Comparison of ENCODE assay signal across 7 mouse cellular contexts in genomic region chr12:3980991-3981349, GRCm38 (mm10). TPM values are rescaled to one million over a fixed set of nuclear protein-coding genes. Genes with fewer than 3 reads are reported as not detected.
A peak's percentile ranks its signal among the peaks of the same experiment; 100 is the strongest.
DNase-seq lines count a peak whose midpoint lies in the region; ATAC-seq and TF ChIP-seq lines count a peak whose summit lies in the region.

No protein-coding gene starts in this region.

- H3K4me2 ChIP-seq in intestine, postnatal 0 days (replicated peaks; ENCODE audit: low read depth) = peak overlapping the region; percentile 85
- H3K4me2 ChIP-seq in neural tube, embryonic 13.5 days = peak overlapping the region; percentile 71

- peak overlapping the region; percentile 4 for H3K4me3 ChIP-seq in lung, adult 2 months (replicated peaks; ENCODE audit: extremely low read depth, low read depth, low read length)
- H3K4me3 ChIP-seq in forebrain, embryonic 10.5 days = peak overlapping the region; percentile 62
- no peak overlapping the region for H3K4me3 ChIP-seq in intestine, postnatal 0 days (ENCODE audit: low read depth, low read length)
- H3K4me3 ChIP-seq in neural tube, embryonic 13.5 days = peak overlapping the region; percentile 38; the same call in 1 of the 2 replicates

- peaks cover 5% of the 10 kb centered on the region; the same call in 1 of the 2 replicates for H3K4me1 ChIP-seq in lung, adult 2 months (ENCODE audit: control insufficient read depth, insufficient read depth, low read length)
- peaks cover 21% of the 10 kb centered on the region for H3K4me1 ChIP-seq in forebrain, embryonic 10.5 days
- H3K4me1 ChIP-seq in intestine, postnatal 0 days (replicated peaks; ENCODE audit: control insufficient read depth, insufficient read depth, low read length) = peaks cover 2% of the 10 kb centered on the region; the same call in 1 of the 2 replicates
- H3K4me1 ChIP-seq in neural tube, embryonic 13.5 days (replicated peaks) = peaks cover 21% of the 10 kb centered on the region

- ATAC-seq in intestine, postnatal 0 days = 0 out of 2 replicates have a peak, but pooled peaks have one; percentile 2
- no peak; the same call in 1 of the 2 replicates for ATAC-seq in neural tube, embryonic 13.5 days (ENCODE audit: low read depth)

- peaks cover 22% of the 10 kb centered on the region for H3K27me3 ChIP-seq in forebrain, embryonic 10.5 days (ENCODE audit: poor library complexity, severe bottlenecking)
- H3K27me3 ChIP-seq in intestine, postnatal 0 days (replicated peaks; ENCODE audit: control insufficient read depth, insufficient read depth, low read length) = no peaks in the 10 kb centered on the region
- H3K27me3 ChIP-seq in neural tube, embryonic 13.5 days = peaks cover 7% of the 10 kb centered on the region

- peak overlapping the region; percentile 69; the same call in 1 of the 2 replicates for H3K27ac ChIP-seq in forebrain, embryonic 10.5 days
- H3K27ac ChIP-seq in intestine, postnatal 0 days (ENCODE audit: low read depth, low read length) = no peak overlapping the region
- peak overlapping the region; percentile 43; the same call in 1 of the 2 replicates for H3K27ac ChIP-seq in neural tube, embryonic 13.5 days (replicated peaks)

- no peak overlapping the region for H3K9ac ChIP-seq in intestine, postnatal 0 days (ENCODE audit: low read depth, low read length)
- H3K9ac ChIP-seq in neural tube, embryonic 13.5 days = peak overlapping the region; percentile 66; the same call in 1 of the 2 replicates

- no peak for DNase-seq in lung, adult 2 months
- DNase-seq in lung, adult 18-20 months = no peak
- DNase-seq in forebrain, embryonic 10.5 days (ENCODE audit: extremely low spot score, low spot score) = no peak
- DNase-seq in spleen, postnatal 36 days (ENCODE audit: low spot score in 2 of 2) = no peak
- DNase-seq in thymus, postnatal 0 days (ENCODE audit: low spot score) = no peak

- no peaks in the 10 kb centered on the region for H3K9me3 ChIP-seq in forebrain, embryonic 10.5 days
- no peaks in the 10 kb centered on the region for H3K9me3 ChIP-seq in intestine, postnatal 0 days (ENCODE audit: control insufficient read depth)
- no peaks in the 10 kb centered on the region for H3K9me3 ChIP-seq in neural tube, embryonic 13.5 days

- peaks cover 19% of the 10 kb centered on the region for H3K36me3 ChIP-seq in forebrain, embryonic 10.5 days (replicated peaks)
- no peaks in the 10 kb centered on the region; the same call in 1 of the 2 replicates for H3K36me3 ChIP-seq in intestine, postnatal 0 days (ENCODE audit: control insufficient read depth, insufficient read depth)
- H3K36me3 ChIP-seq in neural tube, embryonic 13.5 days = peaks cover 60% of the 10 kb centered on the region

- TF ChIP-seq POLR2A in lung, adult 2 months (IDR thresholded peaks at IDR 0.05; ENCODE audit: borderline replicate concordance, extremely low read depth, low read depth, low read length) = no peak

- TF ChIP-seq CTCF in lung, adult 2 months (IDR thresholded peaks at IDR 0.05; ENCODE audit: insufficient read depth, low read length) = no peak
- TF ChIP-seq CTCF in intestine, postnatal 0 days (IDR thresholded peaks at IDR 0.05; ENCODE audit: low read depth) = no peak

- WGBS in lung, adult 2 months = 59% methylated on average over 1 of the region's 1 CpGs
- 61% methylated on average over 1 of the region's 1 CpGs for WGBS in forebrain, embryonic 10.5 days
- WGBS in intestine, postnatal 0 days = 71% methylated on average over 1 of the region's 1 CpGs
- WGBS in neural tube, embryonic 13.5 days = 64% methylated on average over 1 of the region's 1 CpGs

RNA-seq across cellular contexts. Expression of gene Pomc, which starts 26.2 kb away (rescaled TPM):
- polyA plus RNA-seq in lung, adult 2 months (2012; rRNA removed) = 0.44 and 0.73 TPM in 2 replicates
- 6.1 and 9.1 TPM in 2 replicates for polyA plus RNA-seq in forebrain, embryonic 10.5 days (2016; fragmentation: Nextera tagmentation; extraction: Ambion mirVana)
- polyA plus RNA-seq in intestine, postnatal 0 days (2015; fragmentation: Nextera tagmentation; extraction: Ambion mirVana) = 1.0 and 1.3 TPM in 2 replicates
- 3.7 and 4.7 TPM in 2 replicates for polyA plus RNA-seq in neural tube, embryonic 13.5 days (2015; fragmentation: Nextera tagmentation; extraction: Ambion mirVana)
- 8.4 and 9.1 TPM in 2 replicates for polyA plus RNA-seq in thymus, postnatal 0 days (2015; fragmentation: Nextera tagmentation; extraction: Ambion mirVana)

RNA-seq across cellular contexts. Expression of gene Efr3b, which starts 57.7 kb away (rescaled TPM):
- 6.8 TPM in 2 replicates for polyA plus RNA-seq in lung, adult 2 months (2012; rRNA removed)
- 7.7 and 8.7 TPM in 2 replicates for polyA plus RNA-seq in forebrain, embryonic 10.5 days (2016; fragmentation: Nextera tagmentation; extraction: Ambion mirVana)
- 3.2 and 3.9 TPM in 2 replicates for polyA plus RNA-seq in intestine, postnatal 0 days (2015; fragmentation: Nextera tagmentation; extraction: Ambion mirVana)
- polyA plus RNA-seq in neural tube, embryonic 13.5 days (2015; fragmentation: Nextera tagmentation; extraction: Ambion mirVana) = 32.8 and 34.6 TPM in 2 replicates
- polyA plus RNA-seq in thymus, postnatal 0 days (2015; fragmentation: Nextera tagmentation; extraction: Ambion mirVana) = 0.65 and 0.77 TPM in 2 replicates
